Mouse (Mus musculus): Measurements from ENCODE around the gene Ube2m. TPM values are rescaled to one million over a fixed set of nuclear protein-coding genes. Genes with fewer than 3 reads are reported as not detected.
A peak's percentile ranks its signal among the peaks of the same experiment; 100 is the strongest.

Gene Ube2m
- polyA plus RNA-seq, 1 experiment from 2014 or later = 147 TPM

DNA sequence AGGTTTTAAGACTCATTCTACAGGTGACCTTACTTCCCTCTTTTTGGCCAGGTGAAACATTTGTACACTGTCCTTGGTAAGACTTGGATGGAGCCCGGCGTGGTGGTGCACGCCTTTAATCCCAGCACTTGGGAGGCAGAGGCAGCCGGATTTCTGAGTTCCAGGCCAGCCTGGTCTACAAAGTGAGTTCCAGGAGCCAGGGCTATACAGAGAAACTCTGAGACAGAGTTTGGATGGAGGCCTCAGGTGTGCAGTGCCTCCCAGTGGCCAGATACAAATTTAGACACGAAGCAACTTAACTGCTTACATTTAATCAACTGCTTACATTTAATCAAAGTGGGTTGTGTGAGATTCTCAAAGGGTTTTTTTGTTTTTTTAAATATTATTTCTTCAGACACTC, 7.0 kb downstream of the Ube2m start:
- Histone ChIP-seq H3K4me1 (replicated peaks; ENCODE audit: control insufficient read depth, insufficient read depth, low read length) (peaks cover 13% of the 10 kb centered on the region; the same call in 1 of the 2 replicates), H3K4me3 (ENCODE audit: low read depth, low read length) (no peak overlapping the region), H3K4me2 (replicated peaks; ENCODE audit: low read depth, low read length) (no peak overlapping the region), H3K36me3 (ENCODE audit: control insufficient read depth, insufficient read depth, low read length) (peaks cover 38% of the 10 kb centered on the region), H3K27ac (ENCODE audit: low read depth, low read length) (no peak overlapping the region), H3K9me3 (ENCODE audit: control insufficient read depth, low read length) (no peaks in the 10 kb centered on the region), H3K9ac (ENCODE audit: low read depth, low read length) (no peak overlapping the region), H3K27me3 (ENCODE audit: control insufficient read depth, insufficient read depth, low read length) (no peaks in the 10 kb centered on the region)
- ATAC-seq (ENCODE audit: low FRiP score) (no peak), DNase-seq (ENCODE audit: low spot score) (no peak)
- WGBS = 75% methylated on average over 5 of the region's 5 CpGs

DNA sequence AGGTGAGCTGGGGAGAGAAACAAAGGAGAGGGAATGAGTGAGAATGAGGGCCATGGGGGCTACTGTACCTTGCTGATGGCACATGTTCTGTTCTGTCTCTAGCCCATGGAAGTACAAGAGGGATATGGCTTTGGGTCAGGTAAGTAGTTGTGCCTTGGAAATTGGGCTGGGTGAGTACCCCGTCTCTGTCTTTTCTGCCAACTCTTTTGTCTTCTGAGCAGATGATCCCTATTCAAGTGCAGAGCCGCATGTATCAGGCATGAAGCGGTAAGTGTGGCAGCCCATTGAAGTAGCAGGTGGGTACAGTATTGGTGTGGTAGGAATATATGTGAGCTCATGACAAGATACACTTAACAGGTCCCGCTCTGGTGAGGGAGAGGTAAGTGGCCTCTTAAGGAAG, 9.1 kb downstream of the Ube2m start:
- Histone ChIP-seq H3K9ac (ENCODE audit: low read depth, low read length) (no peak overlapping the region), H3K4me3 (ENCODE audit: low read depth, low read length) (no peak overlapping the region), H3K4me2 (replicated peaks; ENCODE audit: low read depth, low read length) (no peak overlapping the region), H3K36me3 (ENCODE audit: control insufficient read depth, insufficient read depth, low read length) (peaks cover 37% of the 10 kb centered on the region), H3K4me1 (replicated peaks; ENCODE audit: control insufficient read depth, insufficient read depth, low read length) (peaks cover 16% of the 10 kb centered on the region; the same call in 1 of the 2 replicates), H3K27ac (ENCODE audit: low read depth, low read length) (no peak overlapping the region), H3K9me3 (ENCODE audit: control insufficient read depth, low read length) (no peaks in the 10 kb centered on the region), H3K27me3 (ENCODE audit: control insufficient read depth, insufficient read depth, low read length) (no peaks in the 10 kb centered on the region)
- WGBS = 94% methylated on average over 4 of the region's 4 CpGs
- DNase-seq (ENCODE audit: low spot score) (no peak), ATAC-seq (ENCODE audit: low FRiP score) (no peak)

DNA sequence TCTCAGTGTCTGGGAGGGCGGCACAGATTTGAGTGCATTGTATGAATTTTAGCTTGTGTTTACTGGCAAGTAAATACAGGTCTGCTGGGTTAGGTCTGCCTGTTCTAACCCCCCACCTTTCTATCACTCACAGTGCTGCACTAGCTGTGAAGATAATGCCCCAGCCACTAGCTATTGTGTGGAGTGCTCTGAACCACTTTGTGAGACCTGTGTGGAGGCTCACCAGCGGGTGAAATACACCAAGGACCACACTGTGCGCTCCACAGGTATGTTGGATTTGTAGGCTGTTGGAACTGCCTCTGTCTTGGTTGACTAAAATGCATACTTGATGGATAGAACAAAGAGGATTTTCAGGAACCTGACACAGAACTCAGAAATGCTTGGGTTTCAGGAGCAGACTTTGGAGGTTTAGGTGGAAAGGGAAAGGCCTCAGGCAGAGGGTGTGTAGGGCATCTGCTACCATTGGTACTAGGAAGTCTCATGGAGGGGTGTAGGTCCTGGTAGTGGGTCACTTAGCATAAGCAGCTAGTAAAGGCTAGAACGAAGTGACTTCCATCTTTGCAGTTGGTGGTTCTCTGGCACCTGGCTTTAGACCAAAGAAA, 12.5 kb downstream of the Ube2m start:
- peak overlapping the region; percentile 94 for H3K4me3 ChIP-seq (ENCODE audit: low read depth, low read length)
- no peaks in the 10 kb centered on the region for H3K9me3 ChIP-seq (ENCODE audit: control insufficient read depth, low read length)
- H3K36me3 ChIP-seq (ENCODE audit: control insufficient read depth, insufficient read depth, low read length) = peaks cover 31% of the 10 kb centered on the region
- H3K27ac ChIP-seq (ENCODE audit: low read depth, low read length) = peak overlapping the region; percentile 100; the same call in 1 of the 2 replicates
- peaks cover 8% of the 10 kb centered on the region; the same call in 1 of the 2 replicates for H3K4me1 ChIP-seq (replicated peaks; ENCODE audit: control insufficient read depth, insufficient read depth, low read length)
- peak overlapping the region; percentile 99 for H3K4me2 ChIP-seq (replicated peaks; ENCODE audit: low read depth, low read length)
- peak overlapping the region; percentile 97 for H3K9ac ChIP-seq (ENCODE audit: low read depth, low read length)
- no peak for ATAC-seq (ENCODE audit: low FRiP score)
- H3K27me3 ChIP-seq (ENCODE audit: control insufficient read depth, insufficient read depth, low read length) = no peaks in the 10 kb centered on the region
- 33% methylated on average over 4 of the region's 4 CpGs for WGBS
- no peak for DNase-seq (ENCODE audit: low spot score)

DNA sequence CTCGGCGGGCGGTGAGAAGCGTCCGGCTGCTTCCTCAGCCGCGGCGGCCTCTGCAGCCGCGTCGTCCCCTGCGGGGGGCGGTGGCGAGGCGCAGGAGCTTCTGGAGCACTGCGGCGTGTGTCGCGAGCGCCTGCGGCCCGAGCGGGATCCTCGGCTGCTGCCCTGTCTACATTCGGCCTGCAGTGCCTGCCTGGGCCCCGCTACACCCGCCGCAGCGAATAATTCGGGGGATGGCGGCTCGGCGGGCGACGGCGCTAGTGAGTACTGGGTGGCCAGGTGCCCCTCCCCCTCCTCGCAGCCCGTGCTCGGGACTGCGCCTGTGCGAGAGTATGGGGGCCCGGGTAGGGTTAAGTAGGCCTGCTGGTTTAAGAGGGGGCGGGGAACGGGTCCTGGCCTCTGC, 13.3 kb downstream of the Ube2m start:
- WGBS = 0% methylated on average over 34 of the region's 44 CpGs
- H3K36me3 ChIP-seq (ENCODE audit: control insufficient read depth, insufficient read depth, low read length) = peaks cover 30% of the 10 kb centered on the region
- peak overlapping the region; percentile 99 for H3K4me2 ChIP-seq (replicated peaks; ENCODE audit: low read depth, low read length)
- H3K27me3 ChIP-seq (ENCODE audit: control insufficient read depth, insufficient read depth, low read length) = no peaks in the 10 kb centered on the region
- peak; percentile 69 for ATAC-seq (ENCODE audit: low FRiP score)
- peak overlapping the region; percentile 94 for H3K4me3 ChIP-seq (ENCODE audit: low read depth, low read length)
- DNase-seq (ENCODE audit: low spot score) = peak; percentile 81
- no peaks in the 10 kb centered on the region for H3K9me3 ChIP-seq (ENCODE audit: control insufficient read depth, low read length)
- peak overlapping the region; percentile 97 for H3K9ac ChIP-seq (ENCODE audit: low read depth, low read length)
- H3K4me1 ChIP-seq (replicated peaks; ENCODE audit: control insufficient read depth, insufficient read depth, low read length) = peaks cover 8% of the 10 kb centered on the region; the same call in 1 of the 2 replicates
- H3K27ac ChIP-seq (ENCODE audit: low read depth, low read length) = peak overlapping the region; percentile 100

DNA sequence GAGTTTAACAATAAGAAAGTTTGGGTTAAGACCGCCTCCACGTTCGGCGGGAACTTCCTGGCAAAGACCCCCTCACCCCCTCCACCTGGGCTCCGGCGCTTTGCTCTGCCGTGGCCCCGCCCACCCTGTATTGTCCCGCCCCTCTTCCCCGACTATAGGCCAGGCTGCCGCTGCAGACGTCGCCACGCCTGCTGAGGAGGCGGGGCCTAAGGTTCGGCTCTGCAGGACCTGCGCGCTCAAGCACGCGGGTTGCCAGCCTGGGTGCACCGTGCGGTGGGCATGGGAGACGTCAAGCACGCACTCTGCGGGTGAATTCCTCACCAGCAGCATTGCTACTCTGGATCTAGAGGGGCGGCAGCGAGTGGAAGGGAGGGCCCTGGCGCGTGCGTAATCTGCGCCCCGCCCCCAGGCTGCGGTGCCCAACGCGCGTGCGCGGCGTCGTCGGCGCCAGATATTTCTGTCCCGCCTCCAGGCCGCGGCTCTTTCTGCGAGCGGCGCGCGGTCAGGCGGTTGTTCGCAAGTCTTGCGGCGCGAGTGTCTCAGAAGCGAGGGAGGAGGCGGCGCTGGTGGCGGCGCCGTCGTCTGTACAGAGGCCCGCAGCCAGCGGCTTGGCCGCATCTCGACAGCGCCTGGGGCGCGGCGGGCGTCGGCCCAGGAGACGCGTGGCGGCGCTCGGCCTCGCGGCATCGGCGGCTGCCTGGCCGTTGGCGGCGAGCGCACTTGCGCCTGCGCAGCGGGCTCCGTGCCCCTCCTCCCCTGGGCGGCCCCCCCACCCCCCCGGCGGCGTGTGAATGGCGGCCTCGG, 13.9 kb downstream of the Ube2m start:
- under 1% methylated on average over 57 of the region's 95 CpGs for WGBS
- ATAC-seq (ENCODE audit: low FRiP score) = peak; percentile 83

DNA sequence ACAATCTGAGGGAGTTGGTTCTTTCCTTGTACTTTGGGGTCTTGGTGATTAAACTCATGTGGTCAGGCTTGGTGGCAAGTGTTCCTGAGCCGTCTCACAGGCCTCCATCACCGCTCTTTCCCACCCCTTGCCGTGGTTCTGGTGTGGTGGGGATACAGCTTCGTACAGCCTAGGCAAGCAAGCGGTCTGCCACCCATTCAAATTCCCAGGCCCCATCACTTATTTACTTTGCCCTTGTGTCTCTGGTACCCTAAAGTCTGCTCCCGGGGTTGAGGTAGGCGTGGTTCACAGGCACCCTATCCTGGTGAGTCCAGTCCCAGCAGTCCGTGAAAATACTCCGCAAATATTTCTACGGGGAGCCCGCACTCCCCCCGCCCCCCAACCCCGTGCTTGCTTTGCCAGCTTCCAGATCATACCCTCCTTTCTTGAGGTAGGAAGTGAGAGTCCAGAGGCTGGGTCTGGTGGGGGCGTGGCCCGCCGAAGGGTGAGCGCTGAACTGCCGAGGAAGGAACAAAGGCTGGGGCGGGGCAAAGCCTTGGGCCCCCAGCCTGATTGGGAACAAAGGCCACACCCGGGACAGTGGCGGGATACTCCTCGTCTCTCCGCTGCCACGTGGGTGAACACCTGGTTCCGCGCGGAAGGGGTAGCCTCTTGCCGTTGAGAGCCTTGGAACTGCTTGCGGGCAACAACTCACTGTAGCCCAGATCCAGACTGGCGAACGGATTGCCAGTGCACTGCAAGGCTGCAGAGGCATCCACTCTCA, 15.1 kb downstream of the Ube2m start:
- Histone ChIP-seq H3K27me3 (ENCODE audit: control insufficient read depth, insufficient read depth, low read length) (no peaks in the 10 kb centered on the region), H3K4me2 (replicated peaks; ENCODE audit: low read depth, low read length) (peak overlapping the region; percentile 99), H3K9me3 (ENCODE audit: control insufficient read depth, low read length) (no peaks in the 10 kb centered on the region), H3K36me3 (ENCODE audit: control insufficient read depth, insufficient read depth, low read length) (peaks cover 12% of the 10 kb centered on the region), H3K27ac (ENCODE audit: low read depth, low read length) (peak overlapping the region; percentile 100), H3K4me1 (replicated peaks; ENCODE audit: control insufficient read depth, insufficient read depth, low read length) (peaks cover 8% of the 10 kb centered on the region; the same call in 1 of the 2 replicates), H3K9ac (ENCODE audit: low read depth, low read length) (peak overlapping the region; percentile 68), H3K4me3 (ENCODE audit: low read depth, low read length) (peak overlapping the region; percentile 94)
- 4% methylated on average over 31 of the region's 31 CpGs for WGBS
- peak; percentile 91 for DNase-seq (ENCODE audit: low spot score)
- ATAC-seq (ENCODE audit: low FRiP score) = peak; percentile 73

More for the DNA sequence above, 13.9 kb downstream of the Ube2m start:
- peaks cover 8% of the 10 kb centered on the region; the same call in 1 of the 2 replicates for H3K4me1 ChIP-seq (replicated peaks; ENCODE audit: control insufficient read depth, insufficient read depth, low read length)
- H3K27ac ChIP-seq (ENCODE audit: low read depth, low read length) = peak overlapping the region; percentile 100
- H3K9ac ChIP-seq (ENCODE audit: low read depth, low read length) = peak overlapping the region; percentile 97
- no peaks in the 10 kb centered on the region for H3K27me3 ChIP-seq (ENCODE audit: control insufficient read depth, insufficient read depth, low read length)
- H3K36me3 ChIP-seq (ENCODE audit: control insufficient read depth, insufficient read depth, low read length) = peaks cover 24% of the 10 kb centered on the region
- no peaks in the 10 kb centered on the region for H3K9me3 ChIP-seq (ENCODE audit: control insufficient read depth, low read length)
- H3K4me3 ChIP-seq (ENCODE audit: low read depth, low read length) = peak overlapping the region; percentile 94
- DNase-seq (ENCODE audit: low spot score) = peak; percentile 96
- H3K4me2 ChIP-seq (replicated peaks; ENCODE audit: low read depth, low read length) = peak overlapping the region; percentile 99

DNA sequence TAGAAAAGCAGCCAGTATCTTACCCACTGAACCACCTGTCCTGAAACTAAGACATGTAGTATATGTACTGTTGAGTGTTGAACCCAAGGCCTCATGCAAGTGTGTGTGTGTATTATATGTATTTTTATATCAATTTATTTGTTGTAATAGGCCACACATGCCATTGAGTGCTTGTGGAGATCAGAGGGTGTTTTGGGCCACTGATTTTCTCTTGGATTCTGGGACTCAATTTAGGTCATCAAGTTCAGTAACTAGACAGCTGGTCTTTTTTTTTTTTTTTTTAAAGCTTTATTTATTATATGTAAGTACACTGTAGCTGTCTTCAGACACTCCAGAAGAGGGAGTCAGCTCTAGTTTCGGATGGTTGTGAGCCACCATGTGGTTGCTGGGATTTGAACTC, 22.9 kb downstream of the Ube2m start:
- Histone ChIP-seq H3K4me2 (replicated peaks; ENCODE audit: low read depth, low read length) (no peak overlapping the region), H3K9ac (ENCODE audit: low read depth, low read length) (no peak overlapping the region), H3K27me3 (ENCODE audit: control insufficient read depth, insufficient read depth, low read length) (no peaks in the 10 kb centered on the region), H3K4me1 (replicated peaks; ENCODE audit: control insufficient read depth, insufficient read depth, low read length) (0 out of 2 replicates have a peak, but pooled peaks cover 2% of the 10 kb centered on the region), H3K9me3 (ENCODE audit: control insufficient read depth, low read length) (no peaks in the 10 kb centered on the region), H3K4me3 (ENCODE audit: low read depth, low read length) (no peak overlapping the region), H3K36me3 (ENCODE audit: control insufficient read depth, insufficient read depth, low read length) (no peaks in the 10 kb centered on the region), H3K27ac (ENCODE audit: low read depth, low read length) (no peak overlapping the region)
- no peak for ATAC-seq (ENCODE audit: low FRiP score)
- 93% methylated on average over 1 of the region's 1 CpGs for WGBS
- DNase-seq (ENCODE audit: low spot score) = no peak

DNA sequence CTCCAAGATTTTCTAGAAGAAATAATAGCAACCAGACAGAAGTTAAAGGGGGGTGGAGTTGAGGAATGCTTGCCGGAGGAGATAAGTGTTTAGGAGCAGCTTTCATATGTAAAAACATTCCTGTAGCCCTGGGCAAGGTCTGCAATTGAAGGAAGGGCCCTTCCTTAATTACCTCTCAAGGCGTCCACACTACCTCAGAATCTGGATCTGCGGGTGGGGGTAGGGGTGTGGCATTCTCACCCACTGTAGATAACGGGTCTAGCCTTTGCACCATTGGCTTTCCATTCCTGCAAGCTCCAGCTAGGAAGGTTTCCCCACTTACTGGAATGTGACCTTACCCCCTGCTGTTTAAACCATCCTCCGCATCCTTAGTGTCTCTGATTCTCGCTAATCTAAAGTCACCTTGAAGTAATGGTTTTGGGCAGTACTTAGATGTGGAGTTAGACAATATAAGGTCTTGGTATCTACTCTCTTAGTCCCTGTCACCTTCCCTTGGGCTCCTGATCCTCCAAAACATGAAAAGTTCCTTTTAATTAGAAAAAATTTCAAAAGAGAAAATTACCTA, 23.7 kb downstream of the Ube2m start:
- Histone ChIP-seq H3K9me3 (ENCODE audit: control insufficient read depth, low read length) (no peaks in the 10 kb centered on the region), H3K4me2 (replicated peaks; ENCODE audit: low read depth, low read length) (no peak overlapping the region), H3K36me3 (ENCODE audit: control insufficient read depth, insufficient read depth, low read length) (no peaks in the 10 kb centered on the region), H3K27ac (ENCODE audit: low read depth, low read length) (no peak overlapping the region), H3K4me3 (ENCODE audit: low read depth, low read length) (no peak overlapping the region), H3K4me1 (replicated peaks; ENCODE audit: control insufficient read depth, insufficient read depth, low read length) (0 out of 2 replicates have a peak, but pooled peaks cover 2% of the 10 kb centered on the region), H3K9ac (ENCODE audit: low read depth, low read length) (no peak overlapping the region), H3K27me3 (ENCODE audit: control insufficient read depth, insufficient read depth, low read length) (no peaks in the 10 kb centered on the region)
- no peak for ATAC-seq (ENCODE audit: low FRiP score)
- WGBS = 35% methylated on average over 6 of the region's 6 CpGs
- no peak for DNase-seq (ENCODE audit: low spot score)
